Mouse (Mus musculus) heart, embryonic 13.5 days (tissue): Measurements from ENCODE around the gene P4hb. TPM values are rescaled to one million over a fixed set of nuclear protein-coding genes. Genes with fewer than 3 reads are reported as not detected.
"Not testable (repeated sequence)": the region's sequence is repeated elsewhere in the genome, so short reads cannot be mapped to it uniquely, and the experiment has no call there.

Source experiments
- ATAC-seq: fragments of 200-750 bp; cut with Nextera tagmentation; 2 replicates; pipeline ENCODE4 v1.8.0; 2017; ENCODE audit warnings: moderate TSS enrichment; ENCODE audit not compliant: insufficient number of reproducible peaks, low FRiP score, low TSS enrichment; ENCODE audit errors: extremely low read depth
- H3K27ac ChIP-seq: fragments of 300-500 bp; sonication (generic); replicated peaks from 2 replicates; pipeline ENCODE4 v1.5.1; 2015; ENCODE audit warnings: moderate library complexity, mild to moderate bottlenecking, inconsistent platforms
- H3K27me3 ChIP-seq: fragments of 300-500 bp; sonication (generic); replicated peaks from 2 replicates; pipeline ENCODE4 v1.6.1; 2015; ENCODE audit warnings: mild to moderate bottlenecking, inconsistent platforms
- H3K36me3 ChIP-seq: fragments of 300-500 bp; sonication (generic); 2 replicates; pipeline ENCODE4 v1.6.1; 2015; ENCODE audit warnings: mild to moderate bottlenecking, inconsistent platforms
- H3K4me1 ChIP-seq: fragments of 300-500 bp; sonication (generic); 2 replicates; pipeline ENCODE4 v1.6.1; 2015; ENCODE audit warnings: inconsistent platforms
- H3K4me2 ChIP-seq: fragments of 300-500 bp; sonication (generic); 2 replicates; pipeline ENCODE4 v1.6.1; 2015; ENCODE audit warnings: inconsistent platforms, mild to moderate bottlenecking, moderate library complexity
- H3K4me3 ChIP-seq: fragments of 300-500 bp; sonication (generic); 2 replicates; pipeline ENCODE4 v1.5.1; 2015; ENCODE audit warnings: moderate library complexity, mild to moderate bottlenecking, inconsistent platforms
- H3K9ac ChIP-seq: fragments of 300-500 bp; sonication (generic); 2 replicates; pipeline ENCODE4 v1.6.1; 2015; ENCODE audit warnings: inconsistent platforms, mild to moderate bottlenecking, moderate library complexity
- H3K9me3 ChIP-seq: fragments of 300-500 bp; sonication (generic); 2 replicates; pipeline ENCODE4 v1.6.1; 2016; ENCODE audit warnings: inconsistent platforms
- WGBS: fragments of 180-500 bp; shearing (Covaris S2); methylation state at CpG from one replicate; pipeline ENCODE4 v1.1.7; 2015; ENCODE audit warnings: mixed read lengths; 5-methylcytosine and 5-hydroxymethylcytosine counted together
- polyA plus RNA-seq: library from polyadenylated mRNA; unstranded; fragments of >200 nt; fragmentation: Nextera tagmentation; extraction: Ambion mirVana; gene quantifications from 2 replicates; pipeline ENCODE4 v1.2.1, GENCODE M21; 2015

The P4hb gene
- polyA plus RNA-seq, 1 experiment from 2014 or later, result 427 TPM

GRCm38 (mm10) chr11:120568324-120568723, 4.7 kb downstream of the P4hb start:
- 91% methylated on average over 6 of the region's 6 CpGs for WGBS
- H3K9me3 ChIP-seq, result no peaks in the 10 kb centered on the region
- H3K4me1 ChIP-seq, result peaks cover 22% of the 10 kb centered on the region
- no peak for ATAC-seq
- no peak overlapping the region for H3K27ac ChIP-seq
- no peak overlapping the region for H3K9ac ChIP-seq
- no peak overlapping the region for H3K4me2 ChIP-seq
- H3K4me3 ChIP-seq, result no peak overlapping the region
- no peaks in the 10 kb centered on the region for H3K27me3 ChIP-seq
- peaks cover 81% of the 10 kb centered on the region for H3K36me3 ChIP-seq

DNA sequence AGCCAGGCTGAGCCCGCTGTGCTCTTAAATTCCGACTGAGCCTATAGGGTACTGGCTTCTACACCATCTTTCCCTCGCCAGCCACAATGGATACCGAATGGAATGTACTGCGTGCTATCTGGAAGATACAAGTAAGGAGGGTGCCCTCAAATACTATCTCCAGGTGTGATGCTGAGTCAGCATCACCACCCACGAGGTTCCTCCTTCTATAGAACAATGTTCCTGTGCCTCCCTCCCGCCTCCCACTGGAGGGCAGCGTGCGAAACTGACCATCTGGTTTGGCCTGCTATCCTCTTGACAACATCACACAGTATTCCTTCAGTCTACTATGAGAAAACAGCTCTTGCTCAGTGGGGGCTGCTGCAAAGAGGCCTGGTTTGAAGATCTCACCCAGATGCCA, 7.9 kb downstream of the P4hb start:
- Histone ChIP-seq H3K36me3 (peaks cover 100% of the 10 kb centered on the region), H3K4me1 (peaks cover 4% of the 10 kb centered on the region; the same call in 1 of the 2 replicates), H3K9ac (no peak overlapping the region), H3K4me2 (no peak overlapping the region), H3K27me3 (no peaks in the 10 kb centered on the region), H3K9me3 (no peaks in the 10 kb centered on the region), H3K4me3 (no peak overlapping the region), H3K27ac (no peak overlapping the region)
- ATAC-seq, result no peak
- WGBS, result 77% methylated on average over 9 of the region's 9 CpGs

- 94% methylated on average over 13 of the region's 13 CpGs for WGBS
These were observed 10.1 kb downstream of the P4hb start for GRCm38 (mm10) chr11:120562949-120563348.

DNA sequence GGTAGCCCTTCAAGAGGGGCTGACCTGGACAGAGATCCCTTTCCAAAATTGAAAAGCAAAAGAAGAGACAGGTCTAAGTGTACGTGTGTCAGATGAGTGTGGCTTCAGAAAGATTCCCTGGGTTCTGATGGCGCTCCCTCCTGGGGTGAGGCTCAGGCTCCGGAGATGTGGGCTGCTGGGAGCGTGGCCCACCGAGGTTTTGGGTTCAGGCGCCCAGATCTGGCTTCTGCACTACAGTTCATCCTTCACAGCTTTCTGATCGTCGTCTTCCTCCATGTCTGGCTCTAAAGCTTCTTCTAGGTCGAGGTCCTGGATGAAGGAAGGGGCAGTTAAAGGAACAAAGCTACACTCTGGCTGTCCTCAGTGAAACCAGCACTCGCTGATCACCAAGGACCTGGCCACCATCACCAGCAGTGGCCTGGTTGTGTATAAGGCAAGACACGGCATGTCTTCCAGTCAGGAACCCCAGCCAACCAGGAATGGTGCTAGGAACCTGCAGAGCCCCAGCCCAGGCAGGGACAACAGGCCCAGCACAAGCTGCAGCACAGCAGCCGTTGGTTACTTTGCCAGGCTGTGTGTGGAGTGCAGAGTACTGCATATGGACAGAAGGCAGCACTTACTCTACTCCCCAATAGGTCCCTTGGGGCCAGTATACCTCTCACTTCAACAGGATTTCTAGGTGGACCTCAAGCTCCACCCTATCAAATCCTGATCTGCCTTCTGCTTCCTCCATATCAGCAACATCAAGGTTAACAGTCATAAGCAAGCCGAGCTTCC, 11.9 kb downstream of the P4hb start:
- H3K36me3 ChIP-seq, result peaks cover 82% of the 10 kb centered on the region
- 0 out of 2 replicates have a peak, but pooled peaks cover 6% of the 10 kb centered on the region for H3K9me3 ChIP-seq
- no peak overlapping the region for H3K4me2 ChIP-seq
- ATAC-seq, result no peak
- H3K4me1 ChIP-seq, result no peaks in the 10 kb centered on the region
- no peaks in the 10 kb centered on the region for H3K27me3 ChIP-seq
- no peak overlapping the region for H3K9ac ChIP-seq
- 88% methylated on average over 13 of the region's 13 CpGs for WGBS
- no peak overlapping the region for H3K4me3 ChIP-seq
- H3K27ac ChIP-seq, result no peak overlapping the region

More at GRCm38 (mm10) chr11:120562949-120563348, 10.1 kb downstream of the P4hb start:
- no peak for ATAC-seq
- Histone ChIP-seq H3K27ac (no peak overlapping the region), H3K4me3 (no peak overlapping the region), H3K9ac (no peak overlapping the region), H3K4me1 (peaks cover 4% of the 10 kb centered on the region; the same call in 1 of the 2 replicates), H3K36me3 (peaks cover 93% of the 10 kb centered on the region), H3K9me3 (no peaks in the 10 kb centered on the region), H3K4me2 (no peak overlapping the region), H3K27me3 (no peaks in the 10 kb centered on the region)

DNA sequence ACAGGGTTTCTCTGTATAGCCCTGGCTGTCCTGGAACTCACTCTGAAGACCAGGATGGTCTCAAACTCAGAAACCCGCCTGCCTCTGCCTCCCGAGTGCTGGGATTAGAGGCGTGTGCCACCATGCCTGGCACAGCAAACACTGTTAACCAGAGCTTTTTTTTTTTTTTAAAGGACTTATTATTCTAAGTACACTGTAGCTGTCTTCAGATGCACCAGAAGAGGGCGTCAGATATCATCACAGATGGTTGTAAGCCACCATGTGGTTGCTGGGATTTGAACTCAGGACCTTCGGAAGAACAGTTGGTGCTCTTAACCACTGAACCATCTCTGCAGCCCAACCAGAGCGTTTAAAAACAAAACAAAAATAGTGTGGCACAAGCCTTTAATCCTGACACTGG, 14.2 kb downstream of the P4hb start:
- H3K4me2 ChIP-seq, H3K4me3 ChIP-seq, H3K27me3 ChIP-seq, H3K9ac ChIP-seq, H3K27ac ChIP-seq, H3K9me3 ChIP-seq, ATAC-seq: not testable (repeated sequence)
- Histone ChIP-seq H3K36me3 (peaks cover 59% of the 10 kb centered on the region), H3K4me1 (peaks cover 14% of the 10 kb centered on the region)
- WGBS, result 84% methylated on average over 6 of the region's 6 CpGs

GRCm38 (mm10) chr11:120555260-120555659, 17.8 kb downstream of the P4hb start:
- H3K27me3 ChIP-seq, result no peaks in the 10 kb centered on the region
- H3K9ac ChIP-seq, result peak overlapping the region; percentile 54; the same call in 1 of the 2 replicates
- H3K27ac ChIP-seq, result peak overlapping the region; percentile 59
- 42% methylated on average over 2 of the region's 2 CpGs for WGBS
- H3K4me1 ChIP-seq, result peaks cover 16% of the 10 kb centered on the region
- no peak overlapping the region for H3K4me3 ChIP-seq
- 0 out of 2 replicates have a peak overlapping the region, but pooled peaks have one; percentile 9 for H3K4me2 ChIP-seq
- 0 out of 2 replicates have a peak, but pooled peaks cover 6% of the 10 kb centered on the region for H3K9me3 ChIP-seq
- no peak for ATAC-seq
- peaks cover 23% of the 10 kb centered on the region for H3K36me3 ChIP-seq

GRCm38 (mm10) chr11:120554834-120555233, 18.2 kb downstream of the P4hb start:
- no peak for ATAC-seq
- Histone ChIP-seq H3K4me2 (0 out of 2 replicates have a peak overlapping the region, but pooled peaks have one; percentile 9), H3K4me3 (no peak overlapping the region), H3K36me3 (peaks cover 19% of the 10 kb centered on the region), H3K9ac (peak overlapping the region; percentile 54; the same call in 1 of the 2 replicates), H3K27ac (peak overlapping the region; percentile 59), H3K9me3 (0 out of 2 replicates have a peak, but pooled peaks cover 6% of the 10 kb centered on the region), H3K4me1 (peaks cover 21% of the 10 kb centered on the region), H3K27me3 (no peaks in the 10 kb centered on the region)
- 28% methylated on average over 7 of the region's 7 CpGs for WGBS

GRCm38 (mm10) chr11:120552736-120553135, 20.3 kb downstream of the P4hb start:
- H3K27me3 ChIP-seq, result no peaks in the 10 kb centered on the region
- no peak overlapping the region for H3K4me3 ChIP-seq
- no peak overlapping the region for H3K9ac ChIP-seq
- no peak overlapping the region for H3K27ac ChIP-seq
- WGBS, result 58% methylated on average over 5 of the region's 5 CpGs
- H3K9me3 ChIP-seq, result 0 out of 2 replicates have a peak, but pooled peaks cover 6% of the 10 kb centered on the region
- H3K4me2 ChIP-seq, result no peak overlapping the region
- H3K36me3 ChIP-seq, result 0 out of 2 replicates have a peak, but pooled peaks cover 6% of the 10 kb centered on the region
- ATAC-seq, result no peak
- H3K4me1 ChIP-seq, result peaks cover 33% of the 10 kb centered on the region

- Histone ChIP-seq H3K4me2 (peak within 1 kb of the TSS; percentile 83), H3K4me1 (peaks cover 40% of the 10 kb centered on the region), H3K9me3 (no peaks in the 10 kb centered on the region), H3K9ac (peak within 1 kb of the TSS; percentile 100), H3K36me3 (peaks cover 8% of the 10 kb centered on the region), H3K27me3 (no peaks in the 10 kb centered on the region), H3K27ac (peak within 1 kb of the TSS; percentile 97), H3K4me3 (peak within 1 kb of the TSS; percentile 95)
- no peak for ATAC-seq
- 90% methylated on average over 28 of the region's 28 CpGs for WGBS
These were observed 22.1 kb downstream of the P4hb start, which contains the start of gene Ppp1r27 for GRCm38 (mm10) chr11:120550810-120551440. Gene Ppp1r27 (minus strand): TSS chr11:120551132.

DNA sequence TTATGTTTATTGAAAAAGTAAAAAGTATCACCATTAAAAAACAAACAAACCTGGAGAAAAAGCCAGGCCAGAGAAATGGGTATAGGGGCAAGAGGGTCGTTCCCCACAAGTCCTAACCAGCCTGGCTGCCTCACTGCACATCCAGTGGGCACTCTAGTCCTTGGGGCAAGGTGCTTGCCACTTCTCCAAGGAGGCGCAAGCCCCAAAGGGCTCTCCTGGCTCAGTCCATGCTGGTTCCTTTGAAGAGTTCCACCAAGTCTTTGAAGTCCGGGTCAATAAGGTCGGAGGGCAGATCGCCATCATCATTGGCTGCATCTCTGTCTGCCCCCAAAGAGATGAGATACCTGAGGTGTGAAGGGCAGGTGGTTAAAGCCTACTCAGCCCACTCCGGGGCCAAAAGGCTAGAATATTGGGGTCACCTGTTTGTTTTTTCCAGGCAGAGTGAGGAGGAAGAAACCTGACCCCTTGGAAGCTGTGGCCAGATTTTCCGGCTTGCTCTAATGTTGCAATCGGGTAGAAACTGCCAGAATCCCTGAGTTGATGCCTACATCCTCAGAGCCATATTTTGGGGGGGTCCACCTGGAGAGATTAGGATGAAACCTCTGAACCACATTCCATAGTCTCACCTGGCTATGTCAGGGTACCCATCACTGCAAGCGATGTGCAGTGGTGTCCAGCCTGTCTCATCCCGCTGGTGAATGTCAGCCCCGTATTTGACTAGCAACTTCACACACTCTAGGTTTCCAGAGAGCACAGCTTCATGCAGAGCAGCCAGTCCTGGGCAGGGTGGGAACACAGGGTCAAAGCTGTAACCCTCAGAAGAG, 22.9 kb downstream of the P4hb start:
- Histone ChIP-seq H3K36me3 (peaks cover 14% of the 10 kb centered on the region), H3K4me3 (peak overlapping the region; percentile 95), H3K27me3 (no peaks in the 10 kb centered on the region), H3K9me3 (no peaks in the 10 kb centered on the region), H3K27ac (peak overlapping the region; percentile 97), H3K4me1 (peaks cover 35% of the 10 kb centered on the region), H3K9ac (peak overlapping the region; percentile 100), H3K4me2 (peak overlapping the region; percentile 83)
- WGBS, result 73% methylated on average over 11 of the region's 11 CpGs
- no peak for ATAC-seq
